Mouse (Mus musculus): ENCODE results near the gene Poc1a.

DNA sequence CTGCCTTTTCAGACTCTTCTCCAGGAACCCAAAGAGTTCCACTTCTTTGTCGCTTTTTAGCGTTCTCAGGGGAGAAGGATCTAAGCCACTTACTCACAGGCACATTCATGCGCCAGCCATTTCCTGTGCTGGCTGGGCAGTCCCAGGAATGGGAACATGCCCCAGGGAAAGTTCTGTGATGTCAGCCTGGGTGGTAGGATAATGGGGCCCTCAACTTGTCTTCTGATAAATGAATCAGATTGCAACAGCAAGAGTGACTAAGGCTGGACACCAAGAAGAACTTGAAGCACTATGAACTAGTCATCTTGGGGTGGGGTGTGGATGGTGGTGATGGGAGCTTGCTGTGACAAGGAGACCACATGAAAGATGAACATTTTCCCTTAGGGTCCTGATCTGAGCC lies 97.2 kb downstream of the Poc1a start:
- TF ChIP-seq POLR2A (IDR thresholded peaks at IDR 0.05; ENCODE audit: extremely low read depth, insufficient read depth, low read length) (no peak), CTCF (IDR thresholded peaks at IDR 0.05; ENCODE audit: extremely low read depth, insufficient read depth, low read length) (no peak)
